Mouse (Mus musculus) thymus, adult 2 months (tissue): ENCODE measurements around the gene Arhgap21. TPM values are rescaled to one million over a fixed set of nuclear protein-coding genes. Genes with fewer than 3 reads are reported as not detected.

Experiments
- DNase-seq: peaks from one replicate; pipeline ENCODE4 v3.0.0; 2021
- H3K27ac ChIP-seq: fragments of 200-500 bp; 2 replicates; pipeline ENCODE4 v1.5.1; 2012; ENCODE audit warnings: low read length, control low read depth; ENCODE audit not compliant: control insufficient read depth, insufficient read depth
- H3K27me3 ChIP-seq: fragments of 200-500 bp; 2 replicates; pipeline ENCODE4 v1.6.1; 2012; ENCODE audit warnings: mild to moderate bottlenecking, low read length, moderate library complexity, mixed read lengths; ENCODE audit not compliant: control insufficient read depth, insufficient read depth
- H3K36me3 ChIP-seq: fragments of 200-500 bp; 2 replicates; pipeline ENCODE4 v1.6.1; 2012; ENCODE audit warnings: mild to moderate bottlenecking, low read length, moderate library complexity; ENCODE audit not compliant: control insufficient read depth, insufficient read depth
- H3K4me1 ChIP-seq: fragments of 200-500 bp; replicated peaks from 2 replicates; pipeline ENCODE4 v1.6.1; 2012; ENCODE audit warnings: low read length; ENCODE audit not compliant: control insufficient read depth, insufficient read depth
- H3K4me3 ChIP-seq: fragments of 200-500 bp; 2 replicates; pipeline ENCODE4 v1.5.1; 2012; ENCODE audit warnings: mild to moderate bottlenecking, low read length, control low read depth, moderate library complexity; ENCODE audit not compliant: control insufficient read depth, insufficient read depth
- CTCF ChIP-seq: fragments of 200-500 bp; IDR thresholded peaks from 2 replicates; pipeline ENCODE4 v1.5.1; 2012; ENCODE audit warnings: mild to moderate bottlenecking, control low read depth, low read length, moderate library complexity, borderline replicate concordance; ENCODE audit not compliant: control insufficient read depth, poor library complexity, insufficient read depth; ENCODE audit errors: extremely low read depth
- POLR2A ChIP-seq: fragments of 200-500 bp; IDR thresholded peaks from 2 replicates; pipeline ENCODE4 v1.6.1; 2012; ENCODE audit warnings: mild to moderate bottlenecking, low read length, control low read depth, moderate library complexity; ENCODE audit not compliant: control insufficient read depth, poor library complexity, insufficient read depth; ENCODE audit errors: extremely low read depth
- WGBS: fragments of 180-500 bp; shearing (Covaris S2); methylation state at CpG from one replicate; pipeline ENCODE4 v1.1.7; 2018; 5-methylcytosine and 5-hydroxymethylcytosine counted together
- polyA plus RNA-seq: library from polyadenylated mRNA; depleted of rRNA; stranded (reverse); fragments of >200 nt; gene quantifications from 2 replicates; pipeline ENCODE4 v1.2.3, GENCODE M21; 2012

The Arhgap21 gene
- polyA plus RNA-seq, 1 experiment, result 5.3 TPM

GRCm38 (mm10) chr2:20914531-20915320 lies 54.0 kb downstream of the Arhgap21 start:
- Histone ChIP-seq H3K27ac (no peak overlapping the region), H3K4me3 (no peak overlapping the region), H3K36me3 (no peaks in the 10 kb centered on the region), H3K27me3 (no peaks in the 10 kb centered on the region), H3K4me1 (no peaks in the 10 kb centered on the region; the same call in 1 of the 2 replicates)
- 93% methylated on average over 10 of the region's 10 CpGs for WGBS
- no peak for DNase-seq
- no peak for TF ChIP-seq POLR2A
- no peak for TF ChIP-seq CTCF

- 93% methylated on average over 1 of the region's 1 CpGs for WGBS
- Histone ChIP-seq H3K36me3 (no peaks in the 10 kb centered on the region), H3K4me3 (no peak overlapping the region), H3K27me3 (no peaks in the 10 kb centered on the region), H3K4me1 (no peaks in the 10 kb centered on the region), H3K27ac (no peak overlapping the region)
- TF ChIP-seq POLR2A (no peak), CTCF (no peak)
- DNase-seq, result no peak
Measured at GRCm38 (mm10) chr2:20913019-20913415, 55.7 kb downstream of the Arhgap21 start.

- H3K36me3 ChIP-seq, result no peaks in the 10 kb centered on the region
- no peaks in the 10 kb centered on the region for H3K27me3 ChIP-seq
- 97% methylated on average over 11 of the region's 11 CpGs for WGBS
- no peak overlapping the region for H3K4me3 ChIP-seq
- H3K4me1 ChIP-seq, result no peaks in the 10 kb centered on the region
- H3K27ac ChIP-seq, result no peak overlapping the region
- DNase-seq, result no peak
- TF ChIP-seq POLR2A (no peak), CTCF (no peak)
Measured at GRCm38 (mm10) chr2:20912348-20913018, 56.2 kb downstream of the Arhgap21 start.

GRCm38 (mm10) chr2:20910446-20910845 lies 58.2 kb downstream of the Arhgap21 start:
- no peak for TF ChIP-seq POLR2A
- TF ChIP-seq CTCF, result no peak
- no peak overlapping the region for H3K4me3 ChIP-seq
- no peaks in the 10 kb centered on the region for H3K36me3 ChIP-seq
- DNase-seq, result no peak
- H3K27me3 ChIP-seq, result no peaks in the 10 kb centered on the region
- H3K4me1 ChIP-seq, result no peaks in the 10 kb centered on the region
- 95% methylated on average over 3 of the region's 3 CpGs for WGBS
- no peak overlapping the region for H3K27ac ChIP-seq

GRCm38 (mm10) chr2:20909404-20909803 lies 59.3 kb downstream of the Arhgap21 start:
- TF ChIP-seq CTCF, result no peak
- no peak for TF ChIP-seq POLR2A
- no peaks in the 10 kb centered on the region for H3K36me3 ChIP-seq
- H3K4me1 ChIP-seq, result no peaks in the 10 kb centered on the region
- H3K27ac ChIP-seq, result no peak overlapping the region
- no peak overlapping the region for H3K4me3 ChIP-seq
- 93% methylated on average over 7 of the region's 7 CpGs for WGBS
- no peaks in the 10 kb centered on the region for H3K27me3 ChIP-seq
- no peak for DNase-seq

- Histone ChIP-seq H3K4me1 (no peaks in the 10 kb centered on the region), H3K27me3 (no peaks in the 10 kb centered on the region), H3K4me3 (no peak overlapping the region), H3K36me3 (no peaks in the 10 kb centered on the region), H3K27ac (no peak overlapping the region)
- no peak for DNase-seq
- over 99% methylated on average over 3 of the region's 3 CpGs for WGBS
- TF ChIP-seq CTCF (no peak), POLR2A (no peak)
Measured at GRCm38 (mm10) chr2:20907291-20907690, 61.4 kb downstream of the Arhgap21 start.
